Mouse (Mus musculus) erythroid progenitor cell, adult 5-6 weeks (primary cell): ENCODE results near the gene Musk. TPM values are rescaled to one million over a fixed set of nuclear protein-coding genes. Genes with fewer than 3 reads are reported as not detected.
"Not testable (repeated sequence)": the region's sequence is repeated elsewhere in the genome, so short reads cannot be mapped to it uniquely, and the experiment has no call there.

Source experiments
- ATAC-seq: replicated peaks from 2 replicates; pipeline ENCODE4 v1.8.0; 2016; ENCODE audit warnings: moderate number of reproducible peaks, mild to moderate bottlenecking, moderate TSS enrichment, inconsistent platforms; ENCODE audit not compliant: poor library complexity, low FRiP score, severe bottlenecking
- total RNA-seq, 2 experiments: library from RNA; stranded (forward) in 1 of 2; stranded (reverse) in 1 of 2; fragments of 150-400 nt in 1 of 2; fragments of 186-747, 209-891 nt in 1 of 2; gene quantifications; 2 replicates each; pipeline versions ENCODE4 v1.2.3 to v1.2.4; 2015 to 2017; ENCODE audit warnings: low replicate concordance in 2 of 2

The Musk gene
- total RNA-seq (2015; ENCODE audit: low replicate concordance): not detected in 2 replicates
- total RNA-seq (2017; ENCODE audit: low replicate concordance): not detected in 2 replicates

- ATAC-seq: no peak
These were observed at the start of gene Musk for GRCm38 (mm10) chr4:58285687-58286086. Gene Musk, plus strand, starts transcription at chr4:58285960.

DNA sequence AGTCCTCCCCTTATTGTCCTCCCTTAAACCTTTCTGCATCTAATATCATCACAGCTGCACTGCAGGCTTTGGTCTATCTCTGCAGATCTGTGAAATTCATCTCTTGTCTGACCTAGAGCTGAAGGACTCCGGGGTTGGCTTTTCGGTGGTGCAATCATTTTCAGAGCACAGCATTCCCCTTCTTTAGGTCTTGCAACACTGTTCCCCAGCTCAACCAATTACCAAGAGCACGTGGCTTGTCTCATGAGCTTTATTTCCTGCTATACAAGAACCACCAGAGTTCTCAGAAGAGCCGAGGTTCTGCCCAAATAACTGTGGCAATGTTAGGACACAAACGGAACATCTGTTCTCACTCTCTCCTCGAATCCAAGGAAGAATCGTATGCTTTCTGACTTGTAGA, 45.3 kb upstream of the Musk start:
- no peak for ATAC-seq

GRCm38 (mm10) chr4:58245544-58245943, 40.2 kb upstream of the Musk start:
- ATAC-seq: no peak

GRCm38 (mm10) chr4:58252381-58252780, 33.4 kb upstream of the Musk start:
- ATAC-seq: no peak

- ATAC-seq: no peak
These were observed 32.4 kb upstream of the Musk start for GRCm38 (mm10) chr4:58253410-58253809.

- not testable (repeated sequence) for ATAC-seq
These were observed 25.0 kb upstream of the Musk start for GRCm38 (mm10) chr4:58260767-58261166.

DNA sequence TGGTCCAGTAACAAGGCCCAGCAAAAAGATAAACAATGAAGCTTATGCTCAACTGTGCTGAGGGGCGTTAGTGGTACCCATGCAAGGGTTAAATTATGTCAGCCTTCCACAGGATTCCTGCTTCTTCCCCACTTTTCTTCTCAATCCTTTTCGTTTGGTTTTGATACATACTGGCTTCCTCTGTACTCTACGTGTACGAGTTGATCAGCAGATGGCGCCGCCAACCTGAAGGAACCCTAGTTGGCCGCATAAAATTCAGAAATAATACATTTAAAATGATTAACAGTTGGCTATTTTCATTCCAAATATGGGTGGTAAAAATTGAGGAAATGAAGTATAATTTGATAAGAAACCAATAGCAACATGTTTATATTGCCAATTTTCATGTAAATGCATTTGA, 19.5 kb upstream of the Musk start:
- ATAC-seq: no peak

- no peak for ATAC-seq
These were observed 16.7 kb upstream of the Musk start for GRCm38 (mm10) chr4:58268897-58269542.

DNA sequence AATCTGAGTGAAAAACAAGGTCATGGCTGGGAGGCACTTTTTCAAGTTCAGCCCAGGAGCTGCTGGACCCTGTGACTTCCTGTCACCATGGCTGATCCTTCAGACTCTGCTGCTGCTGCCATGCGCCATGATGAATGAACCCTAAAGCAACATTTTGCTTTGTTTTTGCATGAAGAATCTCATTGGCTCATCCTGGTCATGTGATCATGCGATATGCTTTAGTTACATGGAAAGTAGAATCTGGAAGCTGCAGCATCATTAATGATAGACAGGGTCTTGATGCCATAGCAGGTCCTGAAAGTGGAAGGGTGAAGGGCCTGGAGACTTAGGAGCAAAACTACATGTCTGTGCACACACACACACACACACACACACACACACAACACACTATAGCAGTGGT, 15.8 kb upstream of the Musk start:
- no peak for ATAC-seq

GRCm38 (mm10) chr4:58270956-58271355, 14.8 kb upstream of the Musk start:
- ATAC-seq: no peak

GRCm38 (mm10) chr4:58271504-58272162, 14.1 kb upstream of the Musk start:
- no peak for ATAC-seq

DNA sequence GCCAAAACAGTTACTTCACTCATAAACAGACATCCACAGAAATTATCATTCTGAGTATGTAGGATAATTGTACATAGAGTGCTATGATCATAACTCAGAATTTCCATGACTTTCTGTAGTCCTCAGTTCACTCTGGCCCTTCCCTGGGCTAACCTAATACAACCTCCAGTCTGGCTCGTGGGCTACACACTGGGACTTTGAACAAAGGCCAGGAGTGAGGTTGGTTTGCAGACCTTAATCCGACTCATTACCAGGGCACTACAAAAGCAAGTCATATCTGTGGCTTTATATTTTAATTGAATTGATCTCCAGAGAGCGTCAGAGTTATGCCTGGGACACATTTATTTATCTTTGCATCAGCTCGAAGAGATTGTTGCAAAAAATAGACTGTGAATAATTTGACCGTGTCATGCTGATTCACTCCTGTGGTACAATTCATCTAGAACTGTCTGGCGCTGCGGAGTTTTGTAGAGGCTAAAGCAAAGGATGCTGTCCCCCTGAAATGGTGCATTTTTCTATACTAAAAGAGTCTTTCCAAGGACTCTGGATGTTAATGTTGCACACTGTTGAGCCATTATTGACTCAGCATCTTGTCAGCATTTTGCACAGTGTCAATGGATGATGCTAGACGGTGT, 10.4 kb upstream of the Musk start:
- ATAC-seq: no peak

DNA sequence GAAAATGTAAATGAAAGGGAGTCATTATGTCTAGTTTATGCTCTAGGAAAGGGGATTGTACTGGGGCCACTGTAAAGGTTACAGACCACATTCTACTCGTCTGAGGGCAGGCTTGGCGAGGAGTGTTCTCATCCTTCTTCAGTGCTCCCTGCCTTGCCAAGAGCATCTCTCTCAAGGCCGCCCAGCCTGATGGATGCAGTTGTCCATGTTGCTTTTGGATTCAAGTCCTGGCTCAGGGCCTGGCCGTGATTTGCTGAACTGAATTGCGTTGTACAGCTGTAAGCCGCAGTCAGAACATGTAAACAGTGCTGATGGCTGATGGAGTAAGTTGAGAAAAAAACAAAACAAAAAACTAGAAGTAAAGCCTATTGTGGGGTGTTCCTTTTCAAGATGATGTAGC, 7.4 kb upstream of the Musk start:
- ATAC-seq: no peak

GRCm38 (mm10) chr4:58280121-58280520, 5.6 kb upstream of the Musk start:
- no peak for ATAC-seq

- no peak for ATAC-seq
These were observed 769 bp downstream of the Musk start for GRCm38 (mm10) chr4:58286368-58287090.

DNA sequence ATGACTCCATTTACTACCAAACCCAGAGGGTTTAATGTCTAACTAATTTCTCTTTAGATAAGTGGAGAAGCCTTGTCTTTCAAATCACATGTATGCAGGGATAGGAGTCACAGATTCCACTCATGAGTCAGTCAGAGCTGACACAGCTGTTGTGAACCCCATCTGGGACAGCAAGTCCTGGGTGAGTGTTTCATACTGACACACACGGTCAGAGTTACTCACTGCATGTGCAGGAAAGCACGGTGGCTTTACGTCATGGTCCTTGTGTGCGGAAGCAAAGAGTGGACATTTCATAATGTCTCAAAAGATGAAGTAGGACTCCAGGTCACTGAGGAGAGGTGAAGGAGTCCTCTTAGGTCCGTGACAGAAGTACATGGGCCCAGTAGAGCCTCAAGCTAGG, 3.0 kb downstream of the Musk start:
- no peak for ATAC-seq

- no peak for ATAC-seq
These were observed 6.1 kb downstream of the Musk start for GRCm38 (mm10) chr4:58291828-58292227.

DNA sequence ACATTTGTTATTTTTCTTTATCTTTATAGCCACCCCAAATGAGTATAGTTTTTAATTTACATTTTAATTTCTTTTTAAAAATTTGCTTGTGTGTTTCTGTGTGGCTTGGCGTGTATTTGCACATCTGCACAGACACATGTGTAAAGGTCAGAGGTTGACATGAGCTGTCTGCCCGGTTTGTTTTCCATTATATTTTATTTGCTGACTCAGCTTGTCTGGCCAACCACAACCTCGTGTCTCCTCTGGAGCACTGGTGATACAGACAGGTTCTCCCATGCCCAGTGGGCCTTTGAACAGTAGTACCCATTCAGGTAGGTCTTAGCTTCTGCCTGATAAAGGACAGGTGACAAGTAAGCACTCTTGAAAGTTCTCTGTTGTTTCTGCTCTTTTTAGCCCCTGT, 7.3 kb downstream of the Musk start:
- no peak for ATAC-seq

GRCm38 (mm10) chr4:58303862-58304261, 18.1 kb downstream of the Musk start:
- no peak for ATAC-seq

- ATAC-seq: no peak
These were observed 18.8 kb downstream of the Musk start for GRCm38 (mm10) chr4:58304564-58304963.

DNA sequence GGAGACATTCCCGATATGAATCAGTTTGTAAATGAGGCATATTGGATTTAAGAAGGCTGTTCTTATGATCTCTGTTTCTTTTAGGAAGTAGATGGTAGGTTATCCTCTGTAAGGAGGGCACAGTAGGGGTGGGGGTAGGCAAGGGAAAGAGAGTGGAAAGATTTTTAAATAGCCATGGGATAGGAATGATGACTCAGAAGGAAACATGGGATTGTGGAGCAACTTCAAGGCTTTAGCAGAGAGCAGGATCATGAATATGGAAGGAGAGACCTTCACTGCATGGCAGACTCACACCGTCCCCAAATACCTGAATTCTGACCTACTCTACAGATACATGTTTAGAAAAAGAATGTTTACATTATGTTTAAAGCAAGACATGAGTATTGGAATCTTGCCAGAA, 21.7 kb downstream of the Musk start:
- no peak for ATAC-seq
